Mouse (Mus musculus) lung, postnatal 25 days (tissue): ENCODE data around the gene Gm10945.

Experiments
- DNase-seq: peaks from one replicate; pipeline ENCODE4 v3.0.0; 2022; ENCODE audit warnings: low spot score

Gene Gm10945

DNA sequence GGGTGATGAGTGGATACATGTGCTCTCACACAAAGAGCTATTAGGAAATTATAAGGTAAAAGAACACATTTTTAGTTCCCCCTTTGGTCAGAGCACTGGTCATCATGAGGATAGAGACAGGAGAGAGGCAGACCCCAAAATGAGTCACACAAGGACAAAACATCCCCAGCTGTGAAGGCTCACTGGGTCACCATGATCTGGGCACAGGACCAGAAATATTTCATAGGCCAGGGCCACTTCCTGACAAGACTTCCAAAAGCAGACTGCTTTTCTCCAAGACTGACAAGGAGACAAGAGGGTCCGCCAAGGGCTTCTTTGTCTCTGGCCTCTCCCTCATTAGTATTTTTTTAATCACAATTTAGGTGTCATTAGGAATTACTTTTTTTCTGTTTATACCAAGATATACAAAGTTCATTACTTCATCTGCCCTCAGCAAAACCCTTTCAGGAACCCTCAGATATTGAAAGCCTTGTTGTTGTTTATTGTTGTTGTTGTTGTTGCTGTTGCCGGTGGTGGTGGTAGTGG, at the start of gene Gm10945:
TSS of gene Gm10945 (minus strand) at position 475 of the 525 bp plus-strand sequence.
- peak; percentile 20 for DNase-seq

DNA sequence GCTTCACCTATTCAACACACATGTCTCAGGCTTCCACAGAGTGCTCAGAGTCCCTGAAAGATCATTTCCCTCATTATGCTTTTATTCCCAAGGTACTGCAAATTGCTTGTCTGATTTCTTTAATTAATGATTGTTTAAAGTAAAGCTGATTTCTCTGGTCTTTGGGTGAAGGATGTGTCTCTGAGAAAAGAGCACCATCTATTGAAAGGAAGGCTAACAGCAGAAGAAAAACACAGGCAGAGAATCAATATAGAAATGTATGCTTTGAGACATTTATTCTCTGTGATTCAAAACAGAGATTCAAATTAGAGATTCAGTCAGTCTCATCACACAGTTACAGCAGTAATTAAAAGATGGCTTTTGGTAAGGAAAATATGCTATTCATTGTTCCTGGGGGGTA, 28.7 kb upstream of the Gm10945 start:
- no peak for DNase-seq

DNA sequence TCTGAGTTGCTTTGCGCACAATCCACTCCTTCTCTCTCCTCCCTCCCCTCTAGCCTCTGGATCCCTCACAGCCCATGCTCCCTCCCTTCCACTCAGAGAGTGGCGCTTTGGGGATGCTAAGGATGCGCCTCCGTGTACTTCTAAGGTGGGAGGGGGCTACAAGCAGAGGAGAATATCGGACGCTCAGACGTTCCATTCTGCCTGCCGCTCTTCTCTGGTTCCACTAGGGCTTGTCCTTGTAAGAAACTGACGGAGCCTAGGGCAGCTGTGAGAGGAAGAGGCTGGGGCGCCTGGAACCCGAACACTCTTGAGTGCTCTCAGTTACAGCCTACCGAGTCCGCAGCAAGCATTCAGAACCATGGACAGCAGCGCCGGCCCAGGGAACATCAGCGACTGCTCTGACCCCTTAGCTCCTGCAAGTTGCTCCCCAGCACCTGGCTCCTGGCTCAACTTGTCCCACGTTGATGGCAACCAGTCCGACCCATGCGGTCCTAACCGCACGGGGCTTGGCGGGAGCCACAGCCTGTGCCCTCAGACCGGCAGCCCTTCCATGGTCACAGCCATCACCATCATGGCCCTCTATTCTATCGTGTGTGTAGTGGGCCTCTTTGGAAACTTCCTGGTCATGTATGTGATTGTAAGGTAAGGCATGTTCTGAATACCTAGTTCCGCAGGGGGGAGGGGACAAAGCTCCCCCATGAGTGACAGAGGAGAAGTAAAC, 27.1 kb upstream of the Gm10945 start:
- DNase-seq, result no peak

DNA sequence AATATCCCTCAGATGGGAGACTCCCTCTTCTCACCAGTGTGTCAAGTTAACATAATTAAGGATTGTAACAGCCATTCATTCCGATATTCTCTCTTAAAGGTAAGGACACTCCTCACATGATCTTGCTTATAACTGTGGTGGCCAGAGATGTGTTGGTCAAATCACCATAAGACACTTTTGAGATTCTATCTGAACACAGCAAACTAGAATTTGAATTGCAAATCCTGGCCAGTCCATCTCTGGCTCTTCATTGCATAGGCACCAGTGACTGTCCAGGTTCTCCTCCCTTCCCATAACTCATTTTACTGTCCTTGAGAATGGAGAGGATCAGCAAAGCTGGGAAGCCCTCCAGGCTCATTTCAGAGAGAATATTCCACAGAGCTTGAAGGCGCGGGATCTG, 3.4 kb downstream of the Gm10945 start, which contains the start of gene Oprm1:
TSS of gene Oprm1 (plus strand) at position 301 of the 400 bp plus-strand sequence.
- no peak for DNase-seq

DNA sequence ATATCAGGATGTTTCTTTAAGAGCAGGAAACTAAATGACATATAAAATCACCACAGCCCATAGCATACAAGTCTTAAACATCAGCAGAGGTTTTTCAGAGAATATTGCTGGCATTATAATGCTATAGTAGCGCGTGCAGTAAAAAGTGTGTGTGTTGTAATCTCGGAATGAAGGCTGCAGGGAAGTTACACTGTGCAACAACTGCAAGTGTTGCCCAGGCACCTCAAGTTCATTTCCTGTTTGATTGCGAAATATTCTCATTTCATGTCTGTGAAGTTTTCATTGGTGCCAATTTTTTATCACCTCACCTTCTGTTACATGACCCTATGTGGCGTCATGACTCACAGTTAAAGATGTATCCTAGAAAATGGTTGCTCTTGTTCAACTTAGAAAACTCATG, 8.2 kb downstream of the Gm10945 start:
- no peak for DNase-seq

DNA sequence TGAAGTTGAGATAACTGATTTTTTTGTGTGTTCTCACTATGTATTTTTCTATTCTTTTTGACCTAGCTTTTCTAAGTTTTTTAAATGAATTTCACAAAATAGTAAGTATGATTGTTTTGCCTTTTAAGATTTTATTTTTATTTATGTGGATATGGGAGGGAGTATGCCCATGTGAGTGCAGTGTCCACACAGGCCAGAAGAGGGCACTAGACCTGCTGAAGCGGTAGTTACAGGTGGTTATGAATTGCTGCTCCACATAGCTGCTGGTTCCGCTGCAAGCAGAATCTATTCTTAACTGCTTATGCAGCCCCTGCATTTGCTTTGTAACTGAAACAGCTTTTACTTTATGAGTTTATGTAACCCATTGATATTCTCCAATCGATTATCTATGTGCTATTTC, 33.1 kb downstream of the Gm10945 start:
- no peak for DNase-seq

DNA sequence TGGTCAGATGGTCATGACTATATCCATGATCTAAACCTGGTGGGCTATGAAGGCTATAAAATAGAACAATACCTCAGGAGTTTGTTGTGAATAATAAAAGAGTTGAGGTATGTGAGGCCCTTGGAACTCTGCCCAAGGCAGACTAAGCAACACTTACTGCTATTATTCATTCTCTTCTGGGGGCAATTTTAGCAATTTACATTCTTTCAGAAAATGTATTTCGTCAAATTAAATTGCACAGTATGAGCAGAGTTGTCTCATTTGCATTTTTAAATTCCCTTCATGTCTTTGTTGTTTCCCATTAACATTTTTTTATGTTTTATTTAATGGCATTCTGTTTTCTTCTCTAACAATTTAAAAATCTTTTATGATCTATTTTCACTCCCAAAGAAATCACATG, 37.8 kb downstream of the Gm10945 start:
- DNase-seq, result no peak

DNA sequence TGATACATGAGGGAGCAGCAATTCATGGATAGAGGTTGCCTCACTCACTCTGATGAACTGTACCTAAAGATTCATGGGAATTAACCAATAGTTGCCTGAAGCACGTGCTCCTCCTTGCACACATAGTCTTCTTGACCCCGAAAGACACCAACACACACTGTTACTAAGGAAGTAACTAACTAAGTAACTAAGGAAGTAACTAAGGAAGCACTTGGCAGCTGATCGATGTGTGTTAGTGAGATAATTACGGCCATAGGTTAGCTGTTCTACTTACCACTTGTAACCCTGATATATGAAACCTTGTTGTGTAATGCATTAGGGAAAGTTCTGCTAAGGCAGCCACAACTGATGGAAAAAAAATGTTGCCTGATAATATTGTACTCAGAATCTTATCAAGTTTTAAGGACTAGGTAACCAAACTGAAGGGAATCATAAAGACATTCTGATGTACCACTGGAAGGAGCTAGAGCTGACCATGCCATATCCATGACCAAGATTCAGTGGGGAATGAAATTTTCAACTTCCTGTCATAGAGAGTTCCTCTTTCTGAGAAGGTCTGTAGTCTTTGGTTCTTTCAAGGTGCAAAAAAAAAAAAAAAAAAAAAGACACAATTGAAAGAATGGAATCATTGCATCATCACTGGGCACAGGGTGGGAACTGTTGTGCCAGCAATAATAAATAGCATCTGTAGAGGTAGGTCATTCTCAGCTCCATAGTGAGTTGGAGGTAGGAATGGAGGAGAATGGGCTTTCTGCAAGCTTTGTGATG, 44.2 kb downstream of the Gm10945 start:
- DNase-seq, result peak; percentile 4

DNA sequence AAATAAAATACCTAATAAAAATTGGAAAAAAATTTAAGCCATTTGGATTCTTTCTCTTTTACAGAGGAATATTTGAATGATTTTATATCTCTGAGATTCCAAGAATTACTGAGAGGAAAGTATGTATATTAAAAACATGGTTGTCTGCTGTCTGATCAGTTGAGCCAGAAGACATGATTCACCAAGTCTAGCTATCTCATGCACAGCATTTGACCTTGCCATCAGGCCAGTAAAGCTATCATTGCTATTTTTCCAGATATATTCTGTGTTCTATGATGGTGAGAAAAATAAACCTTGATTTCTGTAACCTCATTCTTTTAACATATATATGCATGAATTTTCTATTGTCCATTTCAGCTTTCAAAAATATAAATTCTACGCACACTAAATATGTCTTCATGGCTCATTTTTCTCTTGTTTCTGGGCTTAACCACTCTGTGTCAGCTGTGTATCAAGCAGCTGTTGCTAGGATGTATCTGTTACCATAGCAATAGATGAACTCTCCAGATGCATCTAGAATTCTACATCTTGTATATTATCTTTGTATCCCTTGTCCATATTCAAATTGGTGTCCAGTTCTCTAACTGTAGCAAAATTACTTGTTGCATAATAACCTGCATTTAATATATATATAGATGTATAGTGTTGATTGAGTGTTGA, 56.2 kb downstream of the Gm10945 start:
- DNase-seq, result no peak

DNA sequence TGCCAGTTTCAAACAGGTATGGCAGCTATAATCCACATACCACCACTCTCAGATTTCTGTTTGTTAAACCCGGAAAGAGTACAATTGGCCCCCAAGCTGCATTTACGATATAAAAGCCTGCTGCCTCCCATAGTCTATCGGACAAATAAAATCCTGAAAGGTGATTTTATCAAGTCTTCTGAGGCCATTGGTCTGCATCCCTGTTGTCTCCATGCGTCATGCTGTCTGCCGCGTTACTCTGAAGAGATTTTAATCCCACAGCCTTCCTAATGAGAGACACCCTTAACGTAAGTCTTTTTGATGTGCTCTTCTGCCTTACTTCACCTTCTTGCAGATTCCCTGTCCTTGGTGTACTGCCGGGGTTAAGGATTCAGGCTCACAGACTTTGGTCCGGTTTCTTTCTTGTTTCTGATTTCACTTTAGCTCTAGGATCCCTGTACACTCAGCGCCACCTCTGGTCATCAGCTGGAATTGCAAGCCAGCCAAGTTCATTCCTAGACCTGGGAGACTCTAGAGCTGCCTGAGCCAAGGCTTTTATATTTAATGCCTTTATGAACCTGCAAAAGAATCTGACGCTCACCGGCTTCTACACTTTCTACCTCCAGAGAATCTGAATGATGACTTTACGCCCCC, 67.2 kb downstream of the Gm10945 start:
- peak; percentile 12 for DNase-seq
